In genomic region chr1:179326262-179326964, GRCm38 (mm10) we compare ENCODE assay signal across 10 mouse cellular contexts.
A peak's percentile ranks its signal among the peaks of the same experiment; 100 is the strongest.
DNase-seq lines count a peak whose midpoint lies in the region; ATAC-seq and TF ChIP-seq lines count a peak whose summit lies in the region.
"Had no signal": no experiment of that assay in that cellular context is flagged by ENCODE, and none has a peak within 500 bp of the region (broad histone marks: within the 10 kb centered on the region; RNA-seq: fewer than 3 reads in every experiment).

No protein-coding gene starts in this region.

- H3K9me3 ChIP-seq in MEL (replicated peaks; ENCODE audit: insufficient read depth, low read length) = no peaks in the 10 kb centered on the region
- H3K9me3 ChIP-seq in midbrain, embryonic 15.5 days = no peaks in the 10 kb centered on the region

- WGBS in midbrain, embryonic 15.5 days = 65% methylated on average over 9 of the region's 9 CpGs

- no peak overlapping the region for H3K4me2 ChIP-seq in midbrain, embryonic 15.5 days

- peak; percentile 93 for ATAC-seq in midbrain, embryonic 15.5 days (replicated peaks)

- H3K4me1 ChIP-seq in MEL (ENCODE audit: control insufficient read depth in 1 of 2, insufficient read depth in 2 of 2, low read length in 2 of 2) = no peaks in the 10 kb centered on the region
- H3K4me1 ChIP-seq in midbrain, embryonic 15.5 days = peaks cover 21% of the 10 kb centered on the region

- peak; percentile 54 for DNase-seq in MEL (ENCODE audit: low read depth, low spot score)
- peak; percentile 25 for DNase-seq in embryo, embryonic 10.5 days (ENCODE audit: low spot score)
- peak; percentile 44 for DNase-seq in layer of hippocampus, adult 11-12 months (ENCODE audit: low spot score)
- DNase-seq in T-cell, adult 2 months (ENCODE audit: low spot score) = no peak
- DNase-seq in adrenal gland, postnatal 4 days (ENCODE audit: low spot score in 2 of 2) = no peak
- DNase-seq in yolk sac, embryonic 10.5 days (ENCODE audit: low spot score) = no peak
- no peak for DNase-seq in thymus, postnatal 36 days
- DNase-seq: cerebellum, adult 11-12 months; thymus, adult 2 months had no signal

- TF ChIP-seq RAD21 in MEL (IDR thresholded peaks at IDR 0.05; ENCODE audit: low read depth, low read length) = no peak

- no peak overlapping the region for H3K9ac ChIP-seq in MEL (ENCODE audit: control insufficient read depth, low read depth, low read length, poor library complexity, severe bottlenecking)
- H3K9ac ChIP-seq in midbrain, embryonic 15.5 days = no peak overlapping the region

- H3K27ac ChIP-seq in MEL (ENCODE audit: control insufficient read depth, low read depth, low read length) = no peak overlapping the region
- peak overlapping the region; percentile 64 for H3K27ac ChIP-seq in midbrain, embryonic 15.5 days

- no peak for TF ChIP-seq EP300 in MEL (IDR thresholded peaks at IDR 0.05; ENCODE audit: low read depth in 1 of 2, low read length in 2 of 2)

- TF ChIP-seq POLR2A in MEL (IDR thresholded peaks at IDR 0.05; ENCODE audit: control insufficient read depth in 1 of 2, insufficient read depth in 1 of 2, low read depth in 1 of 2, low read length in 2 of 2, poor library complexity in 1 of 2) = no peak

- H3K79me2 ChIP-seq in MEL (ENCODE audit: control insufficient read depth, insufficient read depth, low read length, poor library complexity) = no peaks in the 10 kb centered on the region

- H3K27me3 ChIP-seq in MEL (ENCODE audit: control insufficient read depth in 1 of 2, insufficient read depth in 2 of 2, low read length in 2 of 2) = no peaks in the 10 kb centered on the region
- H3K27me3 ChIP-seq in midbrain, embryonic 15.5 days (replicated peaks) = no peaks in the 10 kb centered on the region

- no peaks in the 10 kb centered on the region for H3K36me3 ChIP-seq in MEL (ENCODE audit: control insufficient read depth in 1 of 2, insufficient read depth in 2 of 2, low read length in 2 of 2)
- no peaks in the 10 kb centered on the region for H3K36me3 ChIP-seq in midbrain, embryonic 15.5 days (replicated peaks)

- no peak overlapping the region for H3K4me3 ChIP-seq in MEL (ENCODE audit: control insufficient read depth in 1 of 2, insufficient read depth in 1 of 2, low read depth in 2 of 2, low read length in 2 of 2)
- no peak overlapping the region for H3K4me3 ChIP-seq in midbrain, embryonic 15.5 days

- no peak for TF ChIP-seq CTCF in MEL (IDR thresholded peaks at IDR 0.05 in 2 of 3, conservative IDR thresholded peaks at IDR 0.05 in 1 of 3; ENCODE audit: control insufficient read depth in 1 of 3, insufficient read depth in 1 of 3, low read depth in 2 of 3, low read length in 3 of 3, poor library complexity in 1 of 3, severe bottlenecking in 1 of 3)

TF ChIP-seq in MEL, 35 proteins besides CTCF, POLR2A, EP300 and RAD21:
- TF ChIP-seq GATA1 (IDR thresholded peaks at IDR 0.05; ENCODE audit: low read depth, low read length) = no peak
- no peak for TF ChIP-seq CHD1 (IDR thresholded peaks at IDR 0.05; ENCODE audit: low read depth, low read length)
- TF ChIP-seq HCFC1 (IDR thresholded peaks at IDR 0.05; ENCODE audit: low read depth, low read length) = no peak
- TF ChIP-seq ZC3H11A (IDR thresholded peaks at IDR 0.05; ENCODE audit: low read depth, low read length) = no peak
- no peak for TF ChIP-seq ETS1 (IDR thresholded peaks at IDR 0.05; ENCODE audit: low read depth, low read length)
- no peak for TF ChIP-seq SIN3A (IDR thresholded peaks at IDR 0.05; ENCODE audit: low read length)
- TF ChIP-seq MAZ (IDR thresholded peaks at IDR 0.05; ENCODE audit: low read depth, low read length) = no peak
- TF ChIP-seq E2F4 (IDR thresholded peaks at IDR 0.05; ENCODE audit: borderline replicate concordance, low read depth, low read length) = no peak
- TF ChIP-seq ZNF384 (IDR thresholded peaks at IDR 0.05; ENCODE audit: low read depth, low read length) = no peak
TF ChIP-seq in MEL: peak in this region for 0.

Comparison
In these comparisons a context has a peak if more than half of its experiments do, and no peak if none do; other contexts are left out.
1. DNase-seq: peak in MEL (single experiment), embryo, embryonic 10.5 days (single experiment) and layer of hippocampus, adult 11-12 months (single experiment); none in T-cell, adult 2 months (single experiment), adrenal gland, postnatal 4 days (0 of 2), yolk sac, embryonic 10.5 days (single experiment) and thymus, postnatal 36 days (0 of 2).